Mouse (Mus musculus): ENCODE measurements around the gene Mcam. TPM values are rescaled to one million over a fixed set of nuclear protein-coding genes. Genes with fewer than 3 reads are reported as not detected.

The Mcam gene
- polyA plus RNA-seq, 1 experiment: 21.7 TPM

DNA sequence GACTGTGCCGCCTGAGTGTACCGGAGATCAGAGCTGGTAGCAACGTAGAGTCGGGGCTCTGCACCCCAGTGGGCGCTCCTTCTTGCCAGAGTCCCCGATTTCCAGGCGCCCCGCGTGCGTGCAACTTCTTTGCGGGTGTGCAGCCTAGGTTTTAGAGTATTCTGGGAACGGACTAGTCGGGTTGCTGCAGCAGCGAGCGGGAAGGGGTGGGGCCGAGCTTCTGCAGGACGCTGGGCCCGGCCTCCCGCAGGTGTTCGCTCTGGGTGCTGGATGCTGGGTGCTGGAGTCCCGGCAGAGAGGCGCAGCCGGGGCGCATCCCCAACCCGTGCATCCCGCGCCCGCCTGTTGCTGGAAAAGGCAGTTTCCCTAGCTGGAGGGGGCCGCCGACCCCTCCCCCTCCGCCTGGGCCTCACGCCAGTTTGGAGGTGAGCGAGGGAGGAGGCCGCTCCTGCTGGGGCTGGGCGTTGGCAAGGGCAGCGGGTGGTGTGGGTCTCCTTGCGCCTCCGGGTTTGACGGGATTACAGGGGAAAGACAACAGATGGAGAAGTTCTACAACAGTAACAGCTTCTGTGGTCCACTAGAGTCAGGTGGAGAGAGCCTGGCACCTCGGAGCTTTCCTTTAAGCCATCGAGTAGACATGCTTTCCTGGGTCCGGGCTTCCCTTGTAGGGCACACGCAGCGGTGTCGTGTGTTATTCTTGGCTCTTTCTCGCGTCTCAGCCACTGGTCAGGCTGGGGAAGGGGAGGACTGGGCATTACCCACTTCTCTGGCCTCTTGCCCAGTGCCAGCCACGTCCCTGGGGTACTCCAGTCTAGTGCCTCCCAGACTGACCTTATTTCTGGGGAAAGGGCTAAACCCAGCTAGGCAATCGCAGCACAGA, 822 bp downstream of the Mcam start:
- Histone ChIP-seq H3K4me3 (ENCODE audit: insufficient read depth, poor library complexity, severe bottlenecking) (peak overlapping the region; percentile 39), H3K27me3 (ENCODE audit: control insufficient read depth, insufficient read depth, insufficient read length) (no peaks in the 10 kb centered on the region), H3ac (ENCODE audit: control insufficient read depth, insufficient read length, low read depth) (peak overlapping the region; percentile 34), H3K79me2 (ENCODE audit: control insufficient read depth, insufficient read depth) (no peaks in the 10 kb centered on the region), H3K79me3 (ENCODE audit: low read depth) (no peaks in the 10 kb centered on the region), H3K36me3 (ENCODE audit: control insufficient read depth, insufficient read depth) (no peaks in the 10 kb centered on the region)
- no peak for TF ChIP-seq MAX (IDR thresholded peaks at IDR 0.05)
- no peak for TF ChIP-seq CTCF (IDR thresholded peaks at IDR 0.05; ENCODE audit: control insufficient read depth, insufficient read depth, insufficient read length)
- no peak for TF ChIP-seq USF1 (IDR thresholded peaks at IDR 0.05; ENCODE audit: low read depth)

DNA sequence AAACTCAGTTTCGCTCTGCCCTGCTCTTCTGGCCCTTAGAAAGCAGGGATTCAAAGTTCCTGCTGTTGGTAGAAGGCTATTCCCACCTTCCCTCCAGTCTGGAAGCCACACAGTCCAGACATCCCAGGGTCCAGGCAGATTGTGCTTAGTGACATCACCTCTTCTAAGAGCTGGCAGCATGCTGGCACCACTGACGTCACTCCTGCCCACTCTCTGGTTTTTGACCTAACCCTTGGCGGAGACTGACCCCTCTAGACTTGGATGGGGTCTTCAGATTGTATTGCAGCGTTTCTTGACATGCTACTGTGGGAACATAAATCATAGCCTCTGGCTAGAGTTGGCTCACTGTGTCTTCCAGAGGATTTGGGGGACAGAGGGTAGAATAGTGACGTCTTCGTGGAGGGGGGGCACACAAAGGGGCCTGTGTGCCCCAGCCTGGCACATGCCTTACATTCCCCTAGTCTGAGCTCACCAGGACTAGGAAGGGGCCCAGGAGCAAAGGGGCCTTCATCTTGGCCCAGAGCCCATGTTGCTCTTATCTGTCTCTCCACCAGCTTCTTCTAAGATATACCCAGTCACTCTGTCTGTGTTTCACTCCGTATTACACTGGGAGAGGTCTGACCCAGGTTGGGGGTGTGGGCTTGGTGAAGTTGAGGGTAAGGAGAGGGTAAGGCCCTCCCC, 1.6 kb downstream of the Mcam start:
- H3K4me3 ChIP-seq (ENCODE audit: insufficient read depth, poor library complexity, severe bottlenecking): peak overlapping the region; percentile 39
- TF ChIP-seq CTCF (IDR thresholded peaks at IDR 0.05; ENCODE audit: control insufficient read depth, insufficient read depth, insufficient read length) (no peak), FOSL1 (IDR thresholded peaks at IDR 0.05; ENCODE audit: insufficient read depth, low read length, poor library complexity, severe bottlenecking) (no peak), MYOD1 (IDR thresholded peaks at IDR 0.05; ENCODE audit: control insufficient read depth, insufficient read length, low read depth) (no peak), USF1 (IDR thresholded peaks at IDR 0.05; ENCODE audit: low read depth) (no peak), MAX (IDR thresholded peaks at IDR 0.05) (no peak), MYOG (IDR thresholded peaks at IDR 0.05; ENCODE audit: control insufficient read depth, extremely low read depth, insufficient read length) (no peak), CEBPB (IDR thresholded peaks at IDR 0.05; ENCODE audit: low read depth) (no peak)
- no peaks in the 10 kb centered on the region for H3K79me3 ChIP-seq (ENCODE audit: low read depth)
- no peaks in the 10 kb centered on the region for H3K27me3 ChIP-seq (ENCODE audit: control insufficient read depth, insufficient read depth, insufficient read length)
- H3K79me2 ChIP-seq (ENCODE audit: control insufficient read depth, insufficient read depth): no peaks in the 10 kb centered on the region
- H3ac ChIP-seq (ENCODE audit: control insufficient read depth, insufficient read length, low read depth): peak overlapping the region; percentile 34
- no peaks in the 10 kb centered on the region for H3K36me3 ChIP-seq (ENCODE audit: control insufficient read depth, insufficient read depth)

DNA sequence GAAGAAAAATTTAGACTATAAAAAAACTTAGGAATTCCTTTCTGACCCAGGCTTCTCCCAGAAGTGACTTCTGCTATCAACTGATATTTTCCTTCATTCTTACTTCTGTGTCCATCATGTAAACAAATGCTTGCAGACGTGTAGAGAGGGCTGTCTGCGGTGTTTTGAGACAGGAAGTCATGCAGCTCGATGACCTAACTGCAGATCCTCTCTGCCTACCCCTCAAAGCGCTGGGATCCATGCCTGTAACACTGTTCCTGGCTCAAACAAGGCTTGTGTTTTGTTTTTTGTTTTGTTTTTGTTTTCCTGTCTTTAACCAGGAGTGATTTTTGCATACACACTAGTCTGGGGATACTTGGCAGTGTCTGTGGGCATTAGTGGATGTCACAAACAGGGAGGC, 3.6 kb downstream of the Mcam start:
- no peak overlapping the region for H3K4me3 ChIP-seq (ENCODE audit: insufficient read depth, poor library complexity, severe bottlenecking)
- no peak overlapping the region for H3ac ChIP-seq (ENCODE audit: control insufficient read depth, insufficient read length, low read depth)
- H3K79me3 ChIP-seq (ENCODE audit: low read depth): no peaks in the 10 kb centered on the region
- H3K79me2 ChIP-seq (ENCODE audit: control insufficient read depth, insufficient read depth): no peaks in the 10 kb centered on the region
- H3K36me3 ChIP-seq (ENCODE audit: control insufficient read depth, insufficient read depth): peaks cover 5% of the 10 kb centered on the region
- TF ChIP-seq CEBPB (IDR thresholded peaks at IDR 0.05; ENCODE audit: low read depth): no peak
- no peak for TF ChIP-seq FOSL1 (IDR thresholded peaks at IDR 0.05; ENCODE audit: insufficient read depth, low read length, poor library complexity, severe bottlenecking)
- TF ChIP-seq MYOD1 (IDR thresholded peaks at IDR 0.05; ENCODE audit: control insufficient read depth, insufficient read length, low read depth): no peak
- TF ChIP-seq USF1 (IDR thresholded peaks at IDR 0.05; ENCODE audit: low read depth): no peak
- no peak for TF ChIP-seq CTCF (IDR thresholded peaks at IDR 0.05; ENCODE audit: control insufficient read depth, insufficient read depth, insufficient read length)
- no peak for TF ChIP-seq MAX (IDR thresholded peaks at IDR 0.05)
- TF ChIP-seq MYOG (IDR thresholded peaks at IDR 0.05; ENCODE audit: control insufficient read depth, extremely low read depth, insufficient read length): no peak
- no peaks in the 10 kb centered on the region for H3K27me3 ChIP-seq (ENCODE audit: control insufficient read depth, insufficient read depth, insufficient read length)

DNA sequence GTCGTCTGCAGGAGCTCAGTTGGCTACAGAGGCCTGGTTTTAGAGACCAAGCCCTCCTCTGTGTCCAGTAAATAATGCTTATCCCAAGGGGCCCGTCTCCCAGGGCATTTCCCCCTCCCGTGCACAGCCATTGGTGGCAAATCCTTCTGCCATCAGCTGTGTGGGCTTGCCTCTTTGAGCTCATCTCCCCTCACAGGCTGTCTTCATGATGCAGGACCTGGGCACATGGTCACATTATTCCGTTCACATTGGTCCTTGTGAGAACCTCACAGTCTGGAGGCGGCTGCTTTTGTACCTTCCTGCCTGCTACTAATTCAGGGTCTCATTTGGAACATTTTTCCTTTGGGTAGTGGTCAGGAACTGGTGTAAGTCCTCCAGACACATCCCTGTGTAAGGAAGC, 7.7 kb downstream of the Mcam start:
- TF ChIP-seq CEBPB (IDR thresholded peaks at IDR 0.05; ENCODE audit: low read depth) (no peak), MAX (IDR thresholded peaks at IDR 0.05) (no peak), MYOG (IDR thresholded peaks at IDR 0.05; ENCODE audit: control insufficient read depth, extremely low read depth, insufficient read length) (no peak), USF1 (IDR thresholded peaks at IDR 0.05; ENCODE audit: low read depth) (no peak), MYOD1 (IDR thresholded peaks at IDR 0.05; ENCODE audit: control insufficient read depth, insufficient read length, low read depth) (no peak), CTCF (IDR thresholded peaks at IDR 0.05; ENCODE audit: control insufficient read depth, insufficient read depth, insufficient read length) (no peak), FOSL1 (IDR thresholded peaks at IDR 0.05; ENCODE audit: insufficient read depth, low read length, poor library complexity, severe bottlenecking) (no peak)
- no peaks in the 10 kb centered on the region for H3K79me3 ChIP-seq (ENCODE audit: low read depth)
- H3K27me3 ChIP-seq (ENCODE audit: control insufficient read depth, insufficient read depth, insufficient read length): no peaks in the 10 kb centered on the region
- no peak overlapping the region for H3K4me3 ChIP-seq (ENCODE audit: insufficient read depth, poor library complexity, severe bottlenecking)
- no peak overlapping the region for H3ac ChIP-seq (ENCODE audit: control insufficient read depth, insufficient read length, low read depth)
- H3K79me2 ChIP-seq (ENCODE audit: control insufficient read depth, insufficient read depth): no peaks in the 10 kb centered on the region
- H3K36me3 ChIP-seq (ENCODE audit: control insufficient read depth, insufficient read depth): peaks cover 26% of the 10 kb centered on the region

DNA sequence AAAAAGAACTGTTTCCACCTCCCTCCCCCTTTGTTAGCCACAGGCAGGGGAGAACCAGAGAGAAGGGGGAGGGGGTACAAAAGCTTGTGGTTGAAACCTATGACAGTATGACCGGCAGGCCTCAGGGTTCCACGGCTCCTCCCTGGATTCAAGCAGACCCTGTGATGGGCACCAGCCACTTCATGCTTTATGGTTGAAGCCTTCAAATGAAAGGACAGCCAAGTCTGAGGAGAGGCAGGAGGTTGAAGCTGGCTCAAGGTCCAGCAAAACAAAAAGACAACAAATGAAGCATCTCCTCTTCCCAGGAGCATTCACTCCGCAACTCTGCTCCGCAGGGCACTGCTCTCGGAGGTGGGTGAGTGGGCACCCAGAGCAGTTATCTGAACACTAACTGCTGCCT, 9.2 kb downstream of the Mcam start:
- TF ChIP-seq CEBPB (IDR thresholded peaks at IDR 0.05; ENCODE audit: low read depth): no peak
- TF ChIP-seq MAX (IDR thresholded peaks at IDR 0.05): no peak
- no peak for TF ChIP-seq FOSL1 (IDR thresholded peaks at IDR 0.05; ENCODE audit: insufficient read depth, low read length, poor library complexity, severe bottlenecking)
- no peak for TF ChIP-seq CTCF (IDR thresholded peaks at IDR 0.05; ENCODE audit: control insufficient read depth, insufficient read depth, insufficient read length)
- no peak for TF ChIP-seq MYOD1 (IDR thresholded peaks at IDR 0.05; ENCODE audit: control insufficient read depth, insufficient read length, low read depth)
- TF ChIP-seq MYOG (IDR thresholded peaks at IDR 0.05; ENCODE audit: control insufficient read depth, extremely low read depth, insufficient read length): no peak
- no peak for TF ChIP-seq USF1 (IDR thresholded peaks at IDR 0.05; ENCODE audit: low read depth)
- Histone ChIP-seq H3K79me3 (ENCODE audit: low read depth) (no peaks in the 10 kb centered on the region), H3ac (ENCODE audit: control insufficient read depth, insufficient read length, low read depth) (no peak overlapping the region), H3K36me3 (ENCODE audit: control insufficient read depth, insufficient read depth) (peaks cover 26% of the 10 kb centered on the region), H3K79me2 (ENCODE audit: control insufficient read depth, insufficient read depth) (no peaks in the 10 kb centered on the region), H3K27me3 (ENCODE audit: control insufficient read depth, insufficient read depth, insufficient read length) (no peaks in the 10 kb centered on the region), H3K4me3 (ENCODE audit: insufficient read depth, poor library complexity, severe bottlenecking) (no peak overlapping the region)

All from C2C12 (cell line).